Mouse (Mus musculus) forebrain, embryonic 12.5 days (tissue): Measurements from ENCODE around the gene 4930513O06Rik. TPM values are rescaled to one million over a fixed set of nuclear protein-coding genes. Genes with fewer than 3 reads are reported as not detected.

Experiments used
- ATAC-seq: fragments of 200-750 bp; cut with Nextera tagmentation; 2 replicates; pipeline ENCODE4 v1.8.0; 2017; ENCODE audit warnings: moderate TSS enrichment; ENCODE audit not compliant: low FRiP score
- H3K27ac ChIP-seq: fragments of 300-500 bp; sonication (generic); 2 replicates; pipeline ENCODE4 v1.5.1; 2016; ENCODE audit warnings: mild to moderate bottlenecking
- H3K27me3 ChIP-seq: fragments of 300-500 bp; sonication (generic); 2 replicates; pipeline ENCODE4 v1.6.1; 2016; ENCODE audit warnings: mild to moderate bottlenecking
- H3K36me3 ChIP-seq: fragments of 300-500 bp; sonication (generic); replicated peaks from 2 replicates; pipeline ENCODE4 v1.6.1; 2016; ENCODE audit warnings: mild to moderate bottlenecking
- H3K4me1 ChIP-seq: fragments of 300-500 bp; sonication (generic); 2 replicates; pipeline ENCODE4 v1.6.1; 2016
- H3K4me2 ChIP-seq: fragments of 300-500 bp; sonication (generic); 2 replicates; pipeline ENCODE4 v1.6.1; 2016; ENCODE audit warnings: mild to moderate bottlenecking, moderate library complexity
- H3K4me3 ChIP-seq: fragments of 300-500 bp; sonication (generic); replicated peaks from 2 replicates; pipeline ENCODE4 v1.5.1; 2016; ENCODE audit warnings: mild to moderate bottlenecking
- H3K9ac ChIP-seq: fragments of 300-500 bp; sonication (generic); 2 replicates; pipeline ENCODE4 v1.6.1; 2016; ENCODE audit warnings: mild to moderate bottlenecking
- H3K9me3 ChIP-seq: fragments of 300-500 bp; sonication (generic); 2 replicates; pipeline ENCODE4 v1.6.1; 2016
- WGBS: fragments of 180-500 bp; shearing (Covaris S2); methylation state at CpG from one replicate; pipeline ENCODE4 v1.1.7; 2016; 5-methylcytosine and 5-hydroxymethylcytosine counted together
- polyA plus RNA-seq: library from polyadenylated mRNA; unstranded; fragments of >200 nt; fragmentation: Nextera tagmentation; extraction: Ambion mirVana; gene quantifications from 2 replicates; pipeline ENCODE4 v1.2.1, GENCODE M21; 2016

4930513O06Rik gene
- not detected in 2 replicates for polyA plus RNA-seq

DNA sequence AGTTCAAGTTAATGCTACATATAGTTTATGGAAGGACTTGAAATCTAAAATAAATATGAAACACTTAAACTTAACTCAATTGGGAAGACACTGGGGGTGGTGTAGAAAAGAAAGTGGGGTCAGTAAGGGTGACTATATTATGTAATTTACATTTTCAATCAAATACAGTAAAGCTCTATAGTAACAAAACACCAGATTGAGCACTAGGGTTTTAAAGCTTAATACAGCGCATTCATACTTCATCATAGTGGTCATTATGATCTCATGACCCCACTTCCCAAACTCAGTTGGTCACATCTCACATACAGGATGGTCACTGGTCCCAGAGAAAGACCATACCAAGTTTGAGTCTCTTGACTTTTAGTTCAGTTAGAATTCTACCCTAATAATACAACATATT lies at the start of gene 4930513O06Rik:
Gene 4930513O06Rik (plus strand): TSS at position 301 of the 400 bp plus-strand sequence.
- no peak for ATAC-seq
- Histone ChIP-seq H3K4me3 (no peak within 1 kb of the TSS), H3K27me3 (peaks cover 6% of the 10 kb centered on the region; the same call in 1 of the 2 replicates), H3K4me1 (no peaks in the 10 kb centered on the region), H3K9ac (no peak within 1 kb of the TSS), H3K9me3 (no peaks in the 10 kb centered on the region), H3K4me2 (no peak within 1 kb of the TSS), H3K27ac (no peak within 1 kb of the TSS), H3K36me3 (no peaks in the 10 kb centered on the region)
- 91% methylated on average over 1 of the region's 1 CpGs for WGBS

DNA sequence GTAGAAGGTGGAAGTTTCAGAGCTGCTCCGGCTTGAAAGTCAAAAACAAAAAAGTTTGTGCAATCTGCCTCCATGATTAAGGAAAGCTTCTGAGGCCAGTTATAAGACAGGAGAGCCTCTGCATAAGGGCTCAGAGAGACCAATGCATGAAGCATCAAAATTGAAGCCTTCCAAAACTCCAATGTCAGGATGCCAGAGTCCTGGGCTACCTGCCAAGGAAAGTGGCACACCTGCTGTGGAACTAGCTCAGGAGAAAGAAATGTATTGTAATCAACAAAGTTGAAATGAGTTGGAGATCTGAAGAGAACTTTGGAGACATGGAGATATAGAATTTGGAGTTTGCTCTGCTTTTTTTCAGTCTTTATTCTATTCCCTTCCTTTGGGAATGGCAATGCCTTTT lies 48.4 kb upstream of the 4930513O06Rik start:
- H3K27me3 ChIP-seq, result no peaks in the 10 kb centered on the region

DNA sequence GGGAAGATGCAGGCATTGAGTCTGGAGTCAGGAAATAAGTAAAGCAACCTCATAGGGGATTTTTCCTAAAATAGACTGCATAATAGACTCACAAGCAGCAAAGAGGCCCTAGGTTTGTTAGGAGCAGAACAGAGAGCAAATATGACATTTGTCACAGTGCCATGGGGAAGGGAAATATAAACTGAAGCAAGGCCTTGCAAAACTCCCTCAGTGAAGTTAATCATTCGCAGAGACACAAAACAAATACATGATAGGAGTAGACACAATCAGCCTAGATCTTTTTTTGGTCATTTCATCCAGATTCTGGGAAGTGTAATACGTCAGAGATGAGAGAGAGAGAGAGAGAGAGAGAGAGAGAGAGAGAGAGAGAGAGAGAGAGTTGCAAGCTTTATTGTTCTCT lies 46.7 kb upstream of the 4930513O06Rik start:
- Histone ChIP-seq H3K9ac (no peak overlapping the region), H3K9me3 (no peaks in the 10 kb centered on the region), H3K4me3 (no peak overlapping the region), H3K4me1 (no peaks in the 10 kb centered on the region), H3K27me3 (no peaks in the 10 kb centered on the region), H3K36me3 (no peaks in the 10 kb centered on the region), H3K27ac (no peak overlapping the region), H3K4me2 (no peak overlapping the region)
- no peak for ATAC-seq
- WGBS, result 96% methylated on average over 2 of the region's 2 CpGs

More for the DNA sequence above, 48.4 kb upstream of the 4930513O06Rik start:
- ATAC-seq, result no peak
- Histone ChIP-seq H3K4me2 (no peak overlapping the region), H3K9ac (no peak overlapping the region), H3K27ac (no peak overlapping the region), H3K4me3 (no peak overlapping the region), H3K36me3 (no peaks in the 10 kb centered on the region), H3K9me3 (no peaks in the 10 kb centered on the region), H3K4me1 (no peaks in the 10 kb centered on the region)
- 100% methylated on average over 1 of the region's 1 CpGs for WGBS

DNA sequence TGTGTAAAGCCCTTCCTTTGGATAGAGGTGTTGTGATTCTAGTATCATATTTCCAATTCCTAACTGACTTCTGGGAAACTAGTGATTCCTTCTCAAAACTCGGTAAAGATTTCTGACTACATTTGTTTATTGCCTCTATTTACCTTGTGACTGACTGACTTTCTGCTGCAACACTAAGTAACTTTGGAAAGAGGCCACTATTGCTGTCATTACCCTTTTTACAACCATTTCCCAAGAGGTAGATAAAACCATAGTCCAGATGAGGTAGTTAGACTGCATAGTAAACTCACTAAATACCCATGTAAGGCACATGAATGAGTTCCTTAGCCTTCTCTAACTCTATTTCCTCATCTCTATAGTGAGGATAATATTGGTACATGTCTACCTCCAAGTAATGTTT lies 44.9 kb upstream of the 4930513O06Rik start:
- Histone ChIP-seq H3K36me3 (no peaks in the 10 kb centered on the region), H3K9me3 (no peaks in the 10 kb centered on the region), H3K27me3 (no peaks in the 10 kb centered on the region), H3K4me2 (no peak overlapping the region), H3K27ac (no peak overlapping the region), H3K4me3 (no peak overlapping the region), H3K4me1 (no peaks in the 10 kb centered on the region), H3K9ac (no peak overlapping the region)
- 91% methylated on average over 1 of the region's 1 CpGs for WGBS
- no peak for ATAC-seq

DNA sequence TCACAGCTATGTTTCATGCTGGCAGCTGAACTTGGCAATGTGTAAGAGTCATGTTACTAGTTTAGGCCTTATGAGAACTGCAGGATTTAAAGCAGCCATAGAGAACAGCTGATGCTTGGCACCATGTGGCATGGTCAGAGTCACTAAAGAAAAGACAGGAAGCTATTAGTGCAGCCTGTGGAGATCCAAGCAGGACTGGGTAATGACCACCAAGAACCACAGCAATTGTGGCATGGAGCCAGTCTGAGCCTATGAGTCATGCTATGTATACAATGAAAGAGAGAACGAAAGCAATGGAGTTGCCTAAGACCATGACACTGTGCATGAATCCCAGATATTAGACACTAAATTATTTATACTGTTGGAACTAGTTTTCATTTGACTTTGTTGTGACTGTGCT lies 34.1 kb upstream of the 4930513O06Rik start:
- ATAC-seq, result no peak
- no peaks in the 10 kb centered on the region for H3K9me3 ChIP-seq
- no peak overlapping the region for H3K4me3 ChIP-seq
- H3K9ac ChIP-seq, result no peak overlapping the region
- no peaks in the 10 kb centered on the region for H3K4me1 ChIP-seq
- no peaks in the 10 kb centered on the region for H3K36me3 ChIP-seq
- WGBS, result 78% methylated on average over 1 of the region's 1 CpGs
- H3K27me3 ChIP-seq, result no peaks in the 10 kb centered on the region
- H3K4me2 ChIP-seq, result no peak overlapping the region
- H3K27ac ChIP-seq, result no peak overlapping the region

DNA sequence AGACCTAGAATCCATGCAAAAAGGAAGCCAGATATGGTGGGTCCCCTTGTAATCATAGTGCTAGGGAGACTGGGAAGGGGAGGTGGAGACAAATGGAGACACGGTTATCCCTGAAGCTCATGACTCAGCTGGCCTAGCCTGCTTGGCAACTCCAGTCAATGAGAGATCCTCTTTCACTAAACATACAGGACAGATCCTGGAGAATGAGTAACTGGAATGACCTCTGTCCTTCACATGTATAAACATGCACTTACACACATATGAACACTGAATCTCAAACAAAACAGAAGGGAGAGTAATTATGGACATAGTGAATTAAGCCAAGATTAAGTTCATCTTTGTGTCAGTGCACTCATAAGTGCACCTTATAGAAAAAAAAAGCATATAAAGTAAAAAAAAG lies 32.9 kb upstream of the 4930513O06Rik start:
- WGBS, result 79% methylated on average over 1 of the region's 1 CpGs
- no peak overlapping the region for H3K4me2 ChIP-seq
- no peaks in the 10 kb centered on the region for H3K4me1 ChIP-seq
- no peaks in the 10 kb centered on the region for H3K27me3 ChIP-seq
- no peak overlapping the region for H3K27ac ChIP-seq
- no peaks in the 10 kb centered on the region for H3K36me3 ChIP-seq
- no peaks in the 10 kb centered on the region for H3K9me3 ChIP-seq
- ATAC-seq, result no peak
- H3K4me3 ChIP-seq, result no peak overlapping the region
- no peak overlapping the region for H3K9ac ChIP-seq

- Histone ChIP-seq H3K9ac (no peak overlapping the region), H3K36me3 (no peaks in the 10 kb centered on the region), H3K27ac (no peak overlapping the region), H3K4me3 (no peak overlapping the region), H3K27me3 (no peaks in the 10 kb centered on the region), H3K9me3 (no peaks in the 10 kb centered on the region), H3K4me2 (no peak overlapping the region), H3K4me1 (no peaks in the 10 kb centered on the region)
- ATAC-seq, result no peak
- 80% methylated on average over 5 of the region's 5 CpGs for WGBS
Observed at GRCm38 (mm10) chrX:139064078-139064477, 22.0 kb upstream of the 4930513O06Rik start.

- H3K9ac ChIP-seq, result no peak overlapping the region
- no peaks in the 10 kb centered on the region for H3K36me3 ChIP-seq
- no peak overlapping the region for H3K4me2 ChIP-seq
- no peak overlapping the region for H3K27ac ChIP-seq
- no peak for ATAC-seq
- 96% methylated on average over 2 of the region's 2 CpGs for WGBS
- H3K9me3 ChIP-seq, result no peaks in the 10 kb centered on the region
- H3K27me3 ChIP-seq, result no peaks in the 10 kb centered on the region
- no peaks in the 10 kb centered on the region for H3K4me1 ChIP-seq
- no peak overlapping the region for H3K4me3 ChIP-seq
Observed at GRCm38 (mm10) chrX:139078493-139078892, 7.5 kb upstream of the 4930513O06Rik start.

DNA sequence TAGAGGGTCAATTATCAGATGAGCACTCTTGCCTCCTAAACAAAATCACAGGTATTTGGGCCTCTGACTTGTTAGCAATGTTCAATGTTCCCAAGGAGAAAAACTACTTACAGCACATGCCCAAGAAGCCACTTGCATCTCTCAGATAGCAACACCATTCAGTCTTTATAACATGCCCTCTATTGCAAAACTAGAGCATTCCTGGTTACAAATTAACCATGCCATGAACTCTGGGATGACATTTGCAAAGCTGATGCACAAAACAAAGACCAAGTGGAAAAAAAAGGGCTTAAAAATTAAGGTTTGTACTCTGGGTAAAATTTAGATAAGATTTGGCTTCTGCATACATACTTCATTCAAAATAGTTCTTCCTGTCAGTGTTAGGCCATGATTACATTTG lies 966 bp upstream of the 4930513O06Rik start, which contains the start of gene Serpina7:
Gene Serpina7 (minus strand): TSS at position 160 of the 400 bp plus-strand sequence.
- no peak within 1 kb of the TSS for H3K9ac ChIP-seq
- H3K27ac ChIP-seq, result no peak within 1 kb of the TSS
- no peak within 1 kb of the TSS for H3K4me2 ChIP-seq
- no peaks in the 10 kb centered on the region for H3K36me3 ChIP-seq
- H3K4me1 ChIP-seq, result no peaks in the 10 kb centered on the region
- peaks cover 6% of the 10 kb centered on the region; the same call in 1 of the 2 replicates for H3K27me3 ChIP-seq
- H3K9me3 ChIP-seq, result no peaks in the 10 kb centered on the region
- no peak within 1 kb of the TSS for H3K4me3 ChIP-seq
- ATAC-seq, result no peak

DNA sequence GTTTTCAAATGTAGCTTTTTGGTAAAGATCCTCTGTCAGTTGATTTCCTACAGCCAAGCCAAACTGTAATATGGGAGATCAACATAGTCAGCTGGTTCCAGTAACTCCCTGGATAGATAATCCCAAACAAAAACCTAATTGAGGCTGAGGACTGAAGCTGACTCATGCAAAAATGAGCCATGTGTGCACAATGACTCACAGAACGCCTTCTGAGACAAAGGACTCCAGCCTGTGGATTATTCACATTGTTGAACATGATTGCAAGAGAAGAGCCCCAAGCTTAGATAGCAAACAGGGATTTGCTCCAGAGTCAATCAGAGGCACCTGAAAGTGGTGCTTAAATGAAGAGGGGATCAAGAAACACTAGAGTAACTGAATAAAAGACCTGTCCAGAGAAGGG lies 11.2 kb downstream of the 4930513O06Rik start:
- H3K36me3 ChIP-seq, result no peaks in the 10 kb centered on the region
- 73% methylated on average over 1 of the region's 1 CpGs for WGBS
- no peaks in the 10 kb centered on the region for H3K4me1 ChIP-seq
- no peak for ATAC-seq
- H3K9ac ChIP-seq, result no peak overlapping the region
- H3K4me3 ChIP-seq, result no peak overlapping the region
- no peaks in the 10 kb centered on the region for H3K9me3 ChIP-seq
- H3K27me3 ChIP-seq, result no peaks in the 10 kb centered on the region
- no peak overlapping the region for H3K4me2 ChIP-seq
- H3K27ac ChIP-seq, result no peak overlapping the region

DNA sequence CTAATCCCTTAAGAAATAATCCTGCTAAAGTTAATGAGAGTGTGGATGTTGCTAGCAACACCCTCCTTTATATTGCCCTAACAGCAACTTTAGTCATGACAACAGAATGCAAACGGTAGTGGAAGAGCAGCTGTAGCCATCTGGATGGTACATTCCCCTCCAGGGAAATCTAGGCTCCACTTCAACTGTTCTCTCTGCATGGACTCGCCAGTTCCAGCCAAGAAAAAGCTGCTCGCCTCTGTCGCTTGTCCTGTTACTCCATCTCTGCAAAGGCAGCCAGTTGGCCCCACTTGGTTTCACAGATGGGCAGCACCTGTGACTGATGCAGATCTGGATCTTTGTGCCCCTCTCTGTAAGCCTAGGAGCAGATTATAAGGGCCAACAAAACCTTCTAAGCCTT lies 48.0 kb downstream of the 4930513O06Rik start:
- ATAC-seq, result no peak
- Histone ChIP-seq H3K27me3 (0 out of 2 replicates have a peak, but pooled peaks cover 3% of the 10 kb centered on the region), H3K27ac (no peak overlapping the region), H3K9ac (no peak overlapping the region), H3K4me1 (no peaks in the 10 kb centered on the region), H3K4me2 (no peak overlapping the region), H3K9me3 (no peaks in the 10 kb centered on the region), H3K4me3 (no peak overlapping the region), H3K36me3 (no peaks in the 10 kb centered on the region)
- 55% methylated on average over 4 of the region's 4 CpGs for WGBS
